Mouse (Mus musculus) thymus, postnatal 4 days (tissue): Measurements from ENCODE around the gene Gm8439.

Experiments
- DNase-seq: peaks from one replicate; pipeline ENCODE4 v3.0.0; 2021

Gm8439 gene

DNA sequence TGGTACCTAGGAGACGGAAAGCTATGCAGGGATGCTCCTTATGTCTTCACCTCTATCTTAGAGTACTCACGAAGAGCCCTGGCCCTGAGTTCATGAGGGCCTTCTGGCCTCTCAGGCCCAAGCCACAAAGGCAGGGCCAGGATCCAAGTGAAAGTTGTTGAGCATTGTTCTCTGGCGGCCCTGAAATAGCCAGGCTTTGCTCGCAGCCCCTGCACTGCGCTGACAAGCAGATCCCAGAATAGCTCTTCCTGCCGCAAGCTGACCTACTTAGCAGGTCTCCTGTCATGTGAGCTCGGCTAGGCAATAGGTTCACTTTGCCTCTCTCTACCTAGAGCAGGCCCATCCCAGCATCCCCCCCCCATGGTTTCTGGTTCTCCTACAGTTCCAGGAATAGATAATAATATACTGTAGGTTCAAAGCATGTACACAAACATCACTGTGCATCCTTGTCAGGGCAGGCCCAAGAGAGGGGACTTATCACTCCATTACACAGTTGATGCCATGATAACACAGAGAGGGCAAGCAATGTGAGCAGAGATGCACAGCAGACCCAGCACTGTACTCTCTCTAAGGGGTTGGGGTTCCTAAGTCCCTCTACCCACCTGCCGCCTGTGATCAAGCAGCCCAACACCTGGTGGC lies 25.3 kb downstream of the Gm8439 start:
- peak; percentile 75 for DNase-seq

DNA sequence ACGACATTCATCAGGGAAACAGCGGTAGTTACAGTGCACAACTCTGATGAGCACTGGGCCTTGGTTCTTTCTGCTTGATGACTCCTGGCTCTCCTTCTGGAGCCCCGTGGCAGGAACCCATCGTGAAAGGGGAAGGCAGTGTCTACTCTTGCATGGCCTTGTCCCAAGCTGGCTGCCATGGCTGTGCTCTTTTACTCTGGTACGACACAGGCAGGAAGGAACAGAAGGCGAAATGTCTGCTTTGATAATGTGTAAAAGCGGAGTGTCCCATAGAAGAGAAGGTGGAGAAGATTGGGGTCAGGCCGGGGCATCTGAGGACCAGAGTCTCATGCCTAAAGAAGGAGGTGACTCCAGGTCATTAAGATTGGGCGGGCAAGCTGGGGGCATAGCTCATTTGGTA lies 26.1 kb downstream of the Gm8439 start:
- DNase-seq: peak; percentile 32

- peak; percentile 74 for DNase-seq
These were observed 27.1 kb downstream of the Gm8439 start for GRCm38 (mm10) chr4:120615528-120616081.

DNA sequence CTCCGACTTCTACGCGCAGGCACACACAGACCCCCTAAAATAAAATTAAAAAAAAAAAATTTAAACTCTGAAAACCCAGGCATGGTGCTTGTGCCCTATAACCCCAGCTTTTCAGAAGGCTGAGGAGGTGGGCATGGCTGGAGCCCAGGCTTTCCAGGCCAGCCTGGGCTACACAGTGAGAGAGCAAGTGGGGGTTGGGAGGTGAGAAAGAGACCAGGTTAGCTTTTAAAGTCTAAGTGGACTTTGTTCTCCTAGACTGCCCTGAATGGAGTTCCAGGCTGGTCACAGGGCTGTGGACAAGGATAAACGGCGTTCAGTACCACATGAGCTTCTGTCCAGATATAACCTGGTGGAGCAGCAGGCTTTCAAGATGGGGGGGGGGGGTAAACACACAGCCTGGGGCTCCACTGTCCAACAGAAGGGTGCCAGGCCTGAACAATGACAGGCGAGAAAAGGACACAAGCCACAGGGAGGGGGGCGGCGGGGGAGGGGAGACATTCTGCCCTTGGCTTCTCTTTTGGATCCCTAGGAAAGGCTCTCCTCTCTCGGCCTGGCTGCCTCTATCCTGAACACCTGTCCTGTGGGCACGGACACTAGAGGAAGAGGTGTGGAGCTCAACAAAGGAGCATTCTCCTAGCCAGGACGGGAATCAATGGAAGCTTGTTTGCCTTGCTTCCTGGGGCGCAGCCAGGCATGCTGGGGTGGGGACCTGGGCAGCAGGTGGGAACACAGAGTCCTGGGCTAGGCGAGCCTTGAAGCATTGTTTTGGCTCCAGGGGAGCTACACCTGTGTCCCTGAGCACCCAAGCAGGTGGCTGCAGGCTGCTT lies 27.9 kb downstream of the Gm8439 start:
- peak; percentile 29 for DNase-seq

- no peak for DNase-seq
These were observed 39.2 kb downstream of the Gm8439 start for GRCm38 (mm10) chr4:120627728-120628127.

GRCm38 (mm10) chr4:120630218-120630931 lies 41.8 kb downstream of the Gm8439 start:
- DNase-seq: no peak

DNA sequence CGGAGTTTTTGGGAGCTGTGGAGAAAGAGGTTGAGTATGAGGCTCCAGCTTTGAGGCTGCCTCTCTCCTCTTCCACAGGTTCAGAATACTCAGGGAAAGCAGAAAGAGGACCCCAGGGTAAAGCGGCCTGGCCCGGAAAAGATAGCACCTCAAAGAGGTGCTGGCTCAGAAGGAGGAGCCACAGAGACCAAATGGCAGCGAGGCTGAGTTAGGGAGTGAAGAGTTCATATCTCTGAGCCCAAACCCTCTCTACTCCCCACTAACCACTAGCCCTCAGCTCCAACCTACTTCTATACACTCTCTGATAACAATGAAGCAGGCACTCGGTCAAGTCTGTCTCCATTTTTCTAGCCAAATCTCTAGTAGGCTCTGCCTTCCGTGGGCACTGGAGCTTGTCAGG lies 43.3 kb downstream of the Gm8439 start:
- DNase-seq: no peak

DNA sequence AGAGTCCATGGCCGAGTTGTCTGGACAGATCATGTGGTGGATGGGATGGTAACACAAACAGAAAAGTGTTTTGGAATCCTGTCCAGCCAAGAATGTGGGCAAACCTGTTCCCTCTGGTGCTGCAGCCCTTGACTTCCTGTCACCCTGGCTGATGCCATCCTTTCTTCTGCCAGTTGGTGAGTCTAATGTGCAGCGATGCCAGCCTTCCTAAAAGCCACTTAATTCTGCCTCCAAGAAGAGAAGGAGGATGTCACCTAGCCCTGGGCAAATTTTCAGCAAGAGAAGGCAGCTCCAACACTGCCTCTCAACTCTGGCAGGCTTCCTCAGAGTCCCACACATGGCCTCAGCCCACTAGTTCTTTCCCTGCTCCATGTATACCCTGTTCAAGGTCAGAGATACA lies 46.8 kb downstream of the Gm8439 start:
- no peak for DNase-seq

DNA sequence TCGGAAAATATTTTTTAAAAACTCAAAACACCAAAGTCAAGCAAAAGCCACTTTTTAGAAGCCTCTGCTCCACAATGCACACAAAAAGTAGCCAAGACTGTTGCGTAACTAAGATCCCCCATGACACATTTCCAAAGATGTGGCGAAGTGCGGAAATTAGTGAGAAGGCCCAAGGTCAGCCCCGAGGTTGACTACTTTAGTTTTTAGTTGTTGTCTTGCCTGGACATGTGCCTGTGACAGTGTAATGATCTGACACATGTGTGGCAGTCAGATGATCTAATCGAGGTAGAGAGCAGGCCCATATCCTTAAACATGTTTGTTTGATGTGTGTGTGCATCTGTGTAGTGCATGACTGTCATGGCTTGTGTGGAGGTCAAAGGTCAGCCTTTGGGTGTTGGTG lies 53.4 kb downstream of the Gm8439 start:
- DNase-seq: no peak

- no peak for DNase-seq
These were observed 55.4 kb downstream of the Gm8439 start for GRCm38 (mm10) chr4:120643899-120644298.

DNA sequence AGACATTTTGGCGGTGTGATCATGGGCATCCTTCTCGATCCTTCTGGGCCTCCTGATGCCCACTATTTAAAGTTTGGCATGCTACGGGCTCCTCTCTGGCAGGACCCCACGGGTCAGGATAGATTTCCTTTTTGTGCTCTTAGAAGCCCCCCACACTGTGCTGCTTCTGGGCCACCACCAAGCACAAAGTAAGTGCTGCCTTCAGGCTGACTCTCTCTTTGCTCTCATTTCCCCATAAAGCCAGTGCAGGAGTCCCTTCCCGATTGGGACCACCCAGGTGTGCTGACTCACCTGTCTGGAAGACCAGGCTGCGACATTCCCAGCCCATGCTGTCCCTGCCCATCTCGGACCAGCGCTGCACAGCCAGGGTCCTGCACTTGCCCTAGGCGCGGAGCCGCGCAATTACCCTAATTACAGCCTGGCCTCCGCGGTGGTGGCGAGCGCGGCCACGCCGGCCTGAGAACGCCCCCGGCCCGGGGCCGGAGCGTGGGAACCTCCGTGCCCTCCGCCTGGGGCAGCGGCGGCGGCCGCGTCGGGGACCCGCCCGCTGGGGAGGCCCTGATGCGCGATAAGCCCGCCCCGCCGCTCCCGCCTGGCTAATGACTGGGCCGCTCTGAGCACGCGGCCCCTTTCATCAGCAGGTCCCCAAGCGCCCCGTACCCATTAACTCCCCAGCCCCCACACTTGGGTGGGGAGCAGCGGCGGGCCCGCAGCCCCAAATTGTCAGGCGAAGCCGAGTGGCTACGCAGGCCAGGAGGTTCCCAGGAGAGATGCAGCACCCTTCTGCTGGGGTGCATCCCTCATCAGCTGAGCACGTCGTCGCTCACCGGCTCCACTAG lies 61.0 kb downstream of the Gm8439 start:
- peak; percentile 16 for DNase-seq

GRCm38 (mm10) chr4:120650208-120650592 lies 61.7 kb downstream of the Gm8439 start:
- DNase-seq: no peak

- DNase-seq: no peak
These were observed 67.4 kb downstream of the Gm8439 start for GRCm38 (mm10) chr4:120655898-120656297.
